Mouse (Mus musculus) bone marrow macrophage, adult 2 months (primary cell): ENCODE measurements around the gene Camsap3. TPM values are rescaled to one million over a fixed set of nuclear protein-coding genes. Genes with fewer than 3 reads are reported as not detected.
A peak's percentile ranks its signal among the peaks of the same experiment; 100 is the strongest.

Experiments used
- H3K27ac ChIP-seq: 2 replicates; pipeline ENCODE4 v1.5.1; 2012; ENCODE audit warnings: low read depth, low read length; ENCODE audit not compliant: insufficient read depth
- H3K4me1 ChIP-seq: 2 replicates; pipeline ENCODE4 v1.6.1; 2012; ENCODE audit warnings: low read length; ENCODE audit not compliant: control insufficient read depth, insufficient read depth
- H3K4me3 ChIP-seq: 2 replicates; pipeline ENCODE4 v1.5.1; 2012; ENCODE audit warnings: mild to moderate bottlenecking, low read length, moderate library complexity; ENCODE audit not compliant: insufficient read depth
- CTCF ChIP-seq: IDR thresholded peaks from 2 replicates; pipeline ENCODE4 v1.5.1; 2012; ENCODE audit warnings: low read depth, mild to moderate bottlenecking, low read length, moderate library complexity
- POLR2A ChIP-seq: IDR thresholded peaks from 2 replicates; pipeline ENCODE4 v1.6.1; 2012; ENCODE audit warnings: mild to moderate bottlenecking, low read depth, low read length, borderline replicate concordance
- polyA plus RNA-seq: library from polyadenylated mRNA; stranded (reverse); fragments of >200 nt; gene quantifications from 2 replicates; pipeline ENCODE4 v1.2.4, GENCODE M21; 2012; ENCODE audit not compliant: missing spikeins, insufficient read depth, insufficient read length

Camsap3 gene
- polyA plus RNA-seq, result 3.1 and 5.5 TPM in 2 replicates

DNA sequence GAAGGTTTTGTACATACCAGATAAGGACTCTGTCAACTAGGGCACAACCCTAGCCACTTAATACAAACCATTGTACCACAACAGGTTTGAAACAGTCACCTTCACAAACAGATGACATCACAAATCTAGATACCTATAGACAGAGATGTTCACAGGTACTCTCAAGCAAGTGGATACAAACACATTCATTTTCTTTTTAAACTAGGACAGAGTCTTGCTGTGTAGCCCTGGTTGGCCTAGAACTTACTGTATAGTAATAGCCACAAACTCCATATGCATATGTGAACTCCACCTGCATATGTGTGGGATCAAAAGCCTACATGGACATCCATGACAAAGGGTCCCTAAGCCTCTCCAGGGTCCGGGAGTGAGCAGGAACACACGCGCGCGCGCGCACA lies at the start of gene Camsap3:
TSS of gene Camsap3 (plus strand) at position 301 of the 398 bp plus-strand sequence.
- Histone ChIP-seq H3K27ac (no peak within 1 kb of the TSS), H3K4me3 (peak within 1 kb of the TSS; percentile 59), H3K4me1 (no peaks in the 10 kb centered on the region)
- TF ChIP-seq POLR2A (no peak), CTCF (no peak)

DNA sequence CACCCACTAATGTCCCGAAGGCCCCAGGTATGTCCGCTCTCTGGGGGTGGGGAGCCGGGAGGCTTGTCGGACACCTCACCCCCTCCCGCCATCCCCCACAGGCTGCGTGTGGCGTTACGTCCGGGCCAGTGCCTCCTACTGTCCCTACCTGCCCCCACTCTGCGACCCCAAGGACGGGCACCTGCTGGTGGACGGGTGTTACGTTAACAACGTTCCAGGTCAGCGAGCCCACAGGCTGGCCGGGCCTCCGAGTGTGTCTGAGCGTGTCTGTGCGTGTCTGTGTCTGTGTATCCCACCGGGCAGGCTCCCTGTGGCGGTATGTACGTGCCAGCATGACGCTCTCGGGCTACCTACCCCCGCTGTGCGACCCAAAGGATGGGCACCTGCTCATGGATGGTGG lies 49.4 kb upstream of the Camsap3 start:
- H3K27ac ChIP-seq, result no peak overlapping the region
- no peaks in the 10 kb centered on the region for H3K4me1 ChIP-seq
- no peak overlapping the region for H3K4me3 ChIP-seq
- TF ChIP-seq POLR2A (no peak), CTCF (no peak)

DNA sequence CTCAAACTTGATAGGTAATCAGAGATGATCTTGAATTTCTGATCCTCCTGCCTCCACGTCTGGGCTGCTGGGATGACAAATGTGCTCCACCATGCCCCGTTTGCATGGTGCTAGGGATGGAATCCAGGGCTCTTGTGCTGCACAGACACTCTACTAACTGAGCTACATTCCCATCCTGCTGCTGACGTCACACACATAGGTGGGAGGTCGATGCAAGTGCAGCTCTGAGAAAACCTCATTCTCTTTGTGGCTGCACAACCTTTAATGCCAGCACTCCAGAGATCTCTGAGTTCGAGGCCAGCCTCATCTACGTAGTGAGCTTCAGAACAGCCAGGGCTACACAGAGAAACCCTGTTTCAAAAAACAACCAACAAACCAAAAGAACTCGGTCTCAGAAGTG lies 47.9 kb upstream of the Camsap3 start:
- Histone ChIP-seq H3K4me3 (no peak overlapping the region), H3K27ac (no peak overlapping the region), H3K4me1 (no peaks in the 10 kb centered on the region)
- no peak for TF ChIP-seq CTCF
- TF ChIP-seq POLR2A, result no peak

DNA sequence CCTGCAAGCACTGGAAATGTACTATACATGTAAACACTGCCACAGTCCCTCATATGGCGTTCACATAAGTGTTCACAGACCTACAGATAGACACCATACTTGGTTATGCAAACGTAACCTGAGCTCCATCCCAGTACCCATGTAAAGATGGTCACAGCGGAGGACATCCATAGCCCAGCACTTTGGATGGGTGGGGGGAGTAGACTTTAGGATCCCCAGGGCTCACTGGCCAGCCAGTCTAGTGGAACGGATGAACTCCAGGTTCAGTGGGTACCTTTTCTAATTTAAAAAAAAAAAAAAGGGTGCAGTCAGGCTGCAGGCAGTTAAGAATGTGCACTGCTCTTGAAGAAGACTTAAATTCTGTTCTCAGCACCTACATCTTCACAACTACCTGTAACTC lies 47.0 kb upstream of the Camsap3 start:
- Histone ChIP-seq H3K27ac (no peak overlapping the region), H3K4me3 (no peak overlapping the region), H3K4me1 (no peaks in the 10 kb centered on the region)
- no peak for TF ChIP-seq CTCF
- no peak for TF ChIP-seq POLR2A

DNA sequence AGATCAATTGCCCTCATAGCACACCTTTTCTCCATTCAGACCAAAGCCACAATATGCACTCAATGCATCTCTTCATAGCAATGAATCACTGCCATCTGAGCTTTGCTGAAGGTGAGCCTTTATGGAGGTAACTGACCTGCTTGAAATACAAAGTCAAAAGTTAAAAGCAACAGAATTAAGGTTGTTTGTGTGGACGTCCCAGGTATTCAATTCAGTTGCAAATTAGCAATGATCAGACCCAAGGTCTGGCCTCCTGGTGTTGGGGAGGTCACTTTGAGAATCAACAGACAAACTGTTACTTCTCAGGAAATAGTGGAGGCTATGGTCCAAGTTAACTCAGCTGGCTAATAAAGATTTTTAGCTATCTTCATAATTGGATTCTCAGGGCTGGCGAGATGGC lies 40.6 kb upstream of the Camsap3 start:
- Histone ChIP-seq H3K4me3 (no peak overlapping the region), H3K4me1 (no peaks in the 10 kb centered on the region), H3K27ac (no peak overlapping the region)
- TF ChIP-seq CTCF, result no peak
- TF ChIP-seq POLR2A, result no peak

DNA sequence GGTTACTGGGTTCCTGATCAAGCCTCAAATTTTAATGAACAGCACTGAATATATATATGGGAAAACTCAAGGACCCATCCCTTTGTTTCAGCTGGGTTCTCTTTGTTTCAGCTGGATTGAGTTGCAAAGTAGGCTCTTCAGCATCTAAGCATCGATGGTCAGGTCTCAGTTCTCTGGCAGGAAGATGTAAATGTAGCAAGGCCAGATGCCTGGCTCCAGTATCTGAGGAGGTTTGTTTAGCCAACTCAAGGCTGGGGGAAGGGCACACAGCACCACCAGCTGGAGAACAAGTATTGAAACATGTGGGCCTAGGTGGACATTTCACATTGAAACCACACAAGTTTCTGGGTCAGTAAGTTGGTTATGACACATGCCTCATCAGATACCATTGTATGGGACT lies 34.9 kb upstream of the Camsap3 start:
- Histone ChIP-seq H3K4me1 (no peaks in the 10 kb centered on the region), H3K4me3 (no peak overlapping the region), H3K27ac (no peak overlapping the region)
- no peak for TF ChIP-seq POLR2A
- TF ChIP-seq CTCF, result no peak

DNA sequence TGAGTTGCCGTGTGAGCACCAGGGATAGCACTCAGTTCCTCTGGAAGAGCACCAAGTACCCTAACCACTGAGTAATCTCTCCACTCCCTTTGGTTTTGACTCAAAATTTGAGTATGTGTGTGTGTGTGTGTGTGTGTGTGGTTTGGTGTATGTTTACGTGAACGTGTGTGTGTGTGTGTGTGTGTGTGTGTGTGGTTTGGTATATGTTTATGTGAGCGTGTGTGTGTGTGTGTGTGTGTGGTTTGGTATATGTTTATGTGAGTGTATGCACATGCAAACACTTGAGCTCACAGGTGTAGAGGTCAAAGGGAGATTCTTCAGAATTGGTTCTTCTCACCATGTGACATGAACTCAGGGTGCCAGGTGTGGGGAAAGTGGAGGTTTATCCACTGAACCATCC lies 31.0 kb upstream of the Camsap3 start:
- no peak overlapping the region for H3K4me3 ChIP-seq
- TF ChIP-seq CTCF (no peak), POLR2A (no peak)
- H3K4me1 ChIP-seq, result no peaks in the 10 kb centered on the region
- H3K27ac ChIP-seq, result no peak overlapping the region

DNA sequence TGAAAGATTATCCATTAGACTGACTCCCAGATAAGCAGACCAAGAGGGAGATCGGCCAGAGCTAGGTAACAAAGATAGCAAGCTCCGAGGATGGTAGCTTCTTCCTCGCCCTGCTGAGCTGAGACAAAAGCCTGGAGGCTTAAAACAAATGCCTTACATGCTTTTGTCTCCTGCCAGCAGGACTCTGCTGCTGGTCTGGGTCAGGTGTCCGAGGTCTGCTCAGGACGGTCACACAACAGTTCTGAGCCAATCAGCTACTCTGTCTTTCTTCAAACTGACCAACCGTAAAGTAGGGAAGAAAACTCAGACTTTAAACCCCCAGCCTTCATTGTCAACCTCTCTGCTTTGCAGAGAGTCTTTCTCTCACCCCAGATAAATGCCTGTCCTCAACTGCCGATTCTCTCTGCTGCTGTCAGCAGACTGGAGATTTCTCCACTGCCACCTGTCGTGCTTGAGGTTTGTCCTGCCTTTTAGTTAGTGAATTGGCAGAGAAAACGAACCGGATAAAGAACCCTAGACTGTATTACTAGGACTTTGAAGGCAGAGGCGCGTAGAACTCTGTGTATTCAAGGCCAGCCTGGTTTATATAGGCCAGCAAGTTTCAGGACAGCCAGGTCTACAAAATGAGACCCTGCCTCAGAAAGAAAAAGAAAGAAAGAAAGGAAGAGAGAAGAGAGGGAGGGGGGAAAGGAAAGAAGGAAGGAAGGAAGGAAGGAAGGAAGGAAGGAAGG lies 19.3 kb upstream of the Camsap3 start, which contains the start of gene C330021F23Rik:
TSS of gene C330021F23Rik (plus strand) at position 350 of the 731 bp plus-strand sequence.
- no peak within 1 kb of the TSS for H3K4me3 ChIP-seq
- TF ChIP-seq CTCF (no peak), POLR2A (no peak)
- H3K4me1 ChIP-seq, result no peaks in the 10 kb centered on the region
- no peak within 1 kb of the TSS for H3K27ac ChIP-seq

DNA sequence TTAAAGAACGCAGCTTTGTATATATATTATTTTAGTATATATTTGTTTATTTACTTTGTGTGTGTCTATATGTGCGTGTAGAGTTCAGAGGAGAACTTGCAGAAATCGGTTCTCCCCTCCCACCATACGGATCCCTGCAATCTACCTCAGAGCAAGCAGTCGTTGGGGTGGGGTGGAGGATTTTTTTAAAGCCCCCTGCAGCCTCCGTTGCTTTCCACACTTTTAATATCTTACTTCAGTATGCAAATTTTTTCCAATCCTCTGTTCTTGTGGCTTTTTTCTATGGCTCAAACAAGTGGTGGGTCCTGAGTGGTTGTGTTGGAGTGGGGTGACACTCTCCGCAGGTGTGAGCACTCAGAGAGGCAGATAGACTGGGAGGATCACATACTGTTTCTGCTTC lies 18.7 kb upstream of the Camsap3 start:
- no peak overlapping the region for H3K27ac ChIP-seq
- H3K4me1 ChIP-seq, result no peaks in the 10 kb centered on the region
- H3K4me3 ChIP-seq, result no peak overlapping the region
- no peak for TF ChIP-seq POLR2A

DNA sequence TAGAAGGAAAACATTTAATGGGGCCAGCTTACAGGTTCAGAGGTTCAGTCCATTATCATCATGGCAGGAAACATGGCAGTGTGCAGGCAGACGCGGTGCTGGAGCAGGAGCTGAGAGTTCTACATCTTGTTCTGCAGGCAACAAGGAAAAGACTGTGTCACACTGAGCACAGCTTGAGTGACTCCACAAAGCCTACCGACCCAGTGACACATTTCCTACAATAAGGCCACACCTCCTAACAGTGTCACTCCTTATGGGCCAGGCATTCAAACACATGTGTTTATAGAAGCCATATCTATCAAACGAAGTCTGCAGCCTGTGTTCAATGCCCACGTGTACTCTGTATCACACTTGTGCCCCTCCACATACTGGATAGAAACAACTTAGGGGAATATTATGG lies 17.3 kb upstream of the Camsap3 start:
- TF ChIP-seq CTCF (no peak), POLR2A (no peak)
- Histone ChIP-seq H3K4me3 (no peak overlapping the region), H3K4me1 (no peaks in the 10 kb centered on the region), H3K27ac (no peak overlapping the region)

DNA sequence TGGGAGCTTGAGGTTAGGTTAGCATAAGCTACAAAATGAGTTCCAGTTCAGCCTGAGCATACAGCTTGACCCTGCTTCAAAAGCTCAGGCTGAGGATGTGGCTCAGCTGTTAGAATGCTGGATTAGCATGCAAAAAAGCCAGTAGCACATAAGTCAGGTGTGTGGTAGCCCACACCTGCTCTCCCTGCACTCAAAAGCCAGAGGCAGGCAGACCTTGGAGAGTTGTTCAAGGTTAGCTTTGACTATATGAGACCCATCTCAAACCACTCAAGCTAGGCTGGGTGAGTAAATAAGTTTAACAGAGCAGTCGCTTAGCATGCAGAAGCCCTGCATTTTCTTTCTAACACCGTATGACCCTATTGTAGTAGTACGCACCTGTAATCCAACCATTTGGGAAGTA lies 12.5 kb upstream of the Camsap3 start:
- H3K27ac ChIP-seq, result no peak overlapping the region
- H3K4me3 ChIP-seq, result no peak overlapping the region
- no peaks in the 10 kb centered on the region for H3K4me1 ChIP-seq
- TF ChIP-seq POLR2A (no peak), CTCF (no peak)
